In genomic region chr12:12313437-12313836, GRCm38 (mm10) we compare ENCODE assay signal across 10 mouse cellular contexts. TPM values are rescaled to one million over a fixed set of nuclear protein-coding genes. Genes with fewer than 3 reads are reported as not detected.
A peak's percentile ranks its signal among the peaks of the same experiment; 100 is the strongest.
DNase-seq lines count a peak whose midpoint lies in the region; ATAC-seq and TF ChIP-seq lines count a peak whose summit lies in the region.
"Had no signal": no experiment of that assay in that cellular context is flagged by ENCODE, and none has a peak within 500 bp of the region (broad histone marks: within the 10 kb centered on the region; RNA-seq: fewer than 3 reads in every experiment).

No protein-coding gene starts in this region.

- H3K4me3 ChIP-seq in cerebellum, adult 2 months (replicated peaks; ENCODE audit: insufficient read depth, low read depth, low read length), result no peak overlapping the region
- H3K4me3 ChIP-seq in left cerebral cortex, adult 2 months, result no peak overlapping the region
- H3K4me3 ChIP-seq in E14TG2a.4 (replicated peaks; ENCODE audit: low read length), result no peak overlapping the region
- H3K4me3 ChIP-seq: intestine, embryonic 15.5 days; liver, embryonic 15.5 days had no signal

- no peaks in the 10 kb centered on the region for H3K36me3 ChIP-seq in E14TG2a.4 (ENCODE audit: insufficient read depth, low read length)
- H3K36me3 ChIP-seq: intestine, embryonic 15.5 days; liver, embryonic 15.5 days had no signal

- no peak for TF ChIP-seq CTCF in cerebellum, adult 2 months (IDR thresholded peaks at IDR 0.05; ENCODE audit: borderline replicate concordance, insufficient read depth, low read depth, low read length)
- TF ChIP-seq CTCF in left cerebral cortex, adult 2 months (IDR thresholded peaks at IDR 0.05), result peak; percentile 59
- peak; percentile 91 for TF ChIP-seq CTCF in E14TG2a.4 (conservative IDR thresholded peaks at IDR 0.05; ENCODE audit: low read length)

- peak; percentile 74 for ATAC-seq in megakaryocyte, adult 5-6 weeks (ENCODE audit: poor library complexity, severe bottlenecking)
- ATAC-seq: intestine, embryonic 15.5 days had no signal

- H3K27me3 ChIP-seq in cerebellum, adult 2 months (ENCODE audit: control insufficient read depth, insufficient read depth, low read length), result no peaks in the 10 kb centered on the region
- no peaks in the 10 kb centered on the region for H3K27me3 ChIP-seq in E14TG2a.4 (ENCODE audit: insufficient read depth, low read length)
- H3K27me3 ChIP-seq: intestine, embryonic 15.5 days; liver, embryonic 15.5 days had no signal

- peak; percentile 49 to 62 for DNase-seq in cerebellum, postnatal 10 days
- DNase-seq in cerebellum, adult 2 months, result no peak
- no peak for DNase-seq in left cerebral cortex, adult 2 months (ENCODE audit: extremely low spot score in 1 of 2, low spot score in 2 of 2)
- no peak for DNase-seq in left cerebral cortex, postnatal 14 days (ENCODE audit: low spot score in 2 of 2)
- no peak for DNase-seq in frontal cortex, postnatal 25 days (ENCODE audit: low spot score in 2 of 2)
- DNase-seq in embryo, embryonic 10 days (ENCODE audit: low spot score), result no peak

- H3K27ac ChIP-seq in cerebellum, adult 2 months (ENCODE audit: insufficient read depth, low read length), result no peak overlapping the region
- H3K27ac ChIP-seq in left cerebral cortex, adult 2 months, result peak overlapping the region; percentile 81
- H3K27ac ChIP-seq: intestine, embryonic 15.5 days; liver, embryonic 15.5 days had no signal

- no peak for TF ChIP-seq POLR2A in cerebellum, adult 2 months (IDR thresholded peaks at IDR 0.05; ENCODE audit: borderline replicate concordance, insufficient read depth, low read length)

- H3K4me1 ChIP-seq in cerebellum, adult 2 months (ENCODE audit: control insufficient read depth, insufficient read depth, low read length), result no peaks in the 10 kb centered on the region
- peaks cover 56% of the 10 kb centered on the region for H3K4me1 ChIP-seq in E14TG2a.4 (replicated peaks; ENCODE audit: low read depth, low read length)
- H3K4me1 ChIP-seq: liver, embryonic 15.5 days had no signal

- intact Hi-C loops in left cerebral cortex, adult 2 months (cut with DNase I), result loop anchor here (2.0 kb wide), 1 partner anchor 51 kb away; the partner anchor contains the start of gene Fam49a
- intact Hi-C loops in left cerebral cortex, postnatal 14 days (cut with DNase I), result no loop called here

- no peaks in the 10 kb centered on the region for H3K9me3 ChIP-seq in E14TG2a.4 (ENCODE audit: low read length)
- H3K9me3 ChIP-seq: intestine, embryonic 15.5 days; liver, embryonic 15.5 days had no signal

RNA-seq across cellular contexts. Expression of gene Fam49a, which starts 51.5 kb away (rescaled TPM):
- polyA plus RNA-seq in cerebellum, adult 2 months (2012; rRNA removed), result 19.6 and 21.7 TPM in 2 replicates
- 100 to 1,000 TPM; 174 to 176 TPM for total RNA-seq in left cerebral cortex, adult 2 months (2021)
- 100 to 1,000 TPM; 287 to 288 TPM for total RNA-seq in left cerebral cortex, postnatal 14 days (2021)
- total RNA-seq in megakaryocyte, adult 5-6 weeks (2015), result 55.9 and 61.4 TPM in 2 replicates
- total RNA-seq in megakaryocyte, adult 5-6 weeks (2017), result 59.8 and 63.4 TPM in 2 replicates

Comparison
In these comparisons a context has a peak if more than half of its experiments do, and no peak if none do; other contexts are left out.
1. DNase-seq: peak in cerebellum, postnatal 10 days (2 of 2); none in cerebellum, adult 2 months (0 of 2), left cerebral cortex, adult 2 months (0 of 2), left cerebral cortex, postnatal 14 days (0 of 2), frontal cortex, postnatal 25 days (0 of 2) and embryo, embryonic 10 days (single experiment).